Mouse (Mus musculus) cerebellum, adult 9-10 months (tissue): Measurements from ENCODE around the gene Itpa.

Source experiments
- DNase-seq: peaks from one replicate; pipeline ENCODE4 v3.0.0; 2022

Itpa gene

DNA sequence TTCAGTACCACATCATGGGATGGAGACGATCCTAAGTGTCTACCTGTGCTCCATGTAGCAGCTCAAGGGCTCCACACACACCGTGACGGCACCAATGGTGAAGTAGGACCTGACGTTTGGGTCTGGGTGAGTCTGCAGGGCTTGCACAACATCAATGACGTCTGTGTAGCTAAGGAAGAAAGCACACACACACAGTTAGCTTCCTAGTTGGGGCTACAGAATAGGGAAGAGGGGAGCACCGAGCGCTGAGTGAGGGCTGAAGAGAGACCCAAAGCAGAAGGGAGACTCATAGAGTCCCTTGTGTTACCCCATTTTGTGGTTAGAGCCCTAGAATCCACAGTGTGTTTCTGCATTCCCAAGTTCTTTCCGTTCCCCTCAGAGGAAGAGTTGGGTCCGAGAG is 63.3 kb downstream of the Itpa start:
- no peak for DNase-seq
